Mouse (Mus musculus): ENCODE measurements around the gene Galnt9.

DNA sequence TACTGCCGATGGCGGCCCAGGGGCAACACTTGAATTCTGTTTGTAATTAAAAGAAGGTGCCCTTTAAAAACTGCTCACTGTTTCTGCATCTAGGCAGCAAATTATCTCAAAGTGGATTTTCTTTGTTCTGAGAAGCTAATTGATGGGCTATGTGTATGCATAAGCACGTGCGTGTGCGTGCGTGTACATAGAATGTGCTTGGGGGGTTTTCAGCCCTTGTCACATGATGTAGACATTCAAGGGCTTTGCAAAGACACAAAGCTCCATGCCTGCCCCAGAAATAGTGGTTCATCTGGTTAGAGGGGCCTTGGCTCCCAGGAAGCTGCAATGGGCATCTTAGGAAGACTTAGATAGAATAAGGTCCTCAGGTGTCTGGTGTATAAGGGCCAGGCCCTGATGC lies 49.1 kb upstream of the Galnt9 start:
- no peak for TF ChIP-seq POLR2A (IDR thresholded peaks at IDR 0.05; ENCODE audit: low read depth, low read length)
- TF ChIP-seq CTCF (IDR thresholded peaks at IDR 0.05; ENCODE audit: borderline replicate concordance, insufficient read depth, low read length), result no peak
